Mouse (Mus musculus) right cerebral cortex, postnatal 25 days (tissue): ENCODE measurements around the gene Pkd2.

Experiments used
- DNase-seq: peaks from one replicate; pipeline ENCODE4 v3.0.0; 2022

Pkd2 gene

GRCm38 (mm10) chr5:104466816-104467215 lies 7.6 kb downstream of the Pkd2 start:
- no peak for DNase-seq

DNA sequence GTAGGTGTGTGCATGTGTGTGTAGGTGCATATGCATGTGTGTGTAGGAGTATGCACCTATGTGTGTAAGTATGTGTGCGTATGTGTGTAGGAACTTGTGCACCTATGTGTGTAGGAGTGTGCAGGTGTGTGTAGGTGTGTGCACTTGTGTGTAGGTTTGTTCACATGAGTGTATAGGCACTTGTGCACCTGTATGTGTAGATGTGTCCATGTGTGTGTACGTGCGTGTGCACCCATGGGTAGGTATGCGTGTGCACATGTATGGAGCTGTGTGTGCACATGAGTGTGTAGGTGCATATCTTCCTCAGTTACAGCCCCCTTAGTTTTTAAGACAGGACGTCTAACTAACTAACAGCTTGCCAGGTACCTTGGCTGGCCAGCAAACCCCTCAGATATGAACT lies 9.3 kb downstream of the Pkd2 start:
- DNase-seq = no peak

- no peak for DNase-seq
These were observed 11.7 kb downstream of the Pkd2 start for GRCm38 (mm10) chr5:104470981-104471391.

DNA sequence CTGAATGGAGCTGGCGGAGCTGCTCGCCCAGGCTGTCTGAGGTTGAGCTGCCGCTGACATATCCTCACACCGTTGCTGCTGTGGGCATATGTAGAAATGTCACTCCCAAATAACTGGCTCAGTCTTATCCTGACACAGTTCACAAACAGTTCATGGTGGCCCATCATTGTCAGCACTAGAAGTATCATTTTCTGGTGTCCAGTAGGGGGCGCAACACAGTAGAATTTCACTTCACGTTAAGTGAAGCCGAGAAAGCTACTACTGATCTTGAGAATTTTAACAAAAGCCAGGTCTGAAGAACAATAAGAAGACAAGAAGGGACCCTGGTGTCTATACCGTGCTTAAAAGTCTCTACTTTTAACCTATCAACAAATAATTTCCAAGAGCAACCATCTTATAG lies 13.1 kb downstream of the Pkd2 start:
- DNase-seq = no peak

DNA sequence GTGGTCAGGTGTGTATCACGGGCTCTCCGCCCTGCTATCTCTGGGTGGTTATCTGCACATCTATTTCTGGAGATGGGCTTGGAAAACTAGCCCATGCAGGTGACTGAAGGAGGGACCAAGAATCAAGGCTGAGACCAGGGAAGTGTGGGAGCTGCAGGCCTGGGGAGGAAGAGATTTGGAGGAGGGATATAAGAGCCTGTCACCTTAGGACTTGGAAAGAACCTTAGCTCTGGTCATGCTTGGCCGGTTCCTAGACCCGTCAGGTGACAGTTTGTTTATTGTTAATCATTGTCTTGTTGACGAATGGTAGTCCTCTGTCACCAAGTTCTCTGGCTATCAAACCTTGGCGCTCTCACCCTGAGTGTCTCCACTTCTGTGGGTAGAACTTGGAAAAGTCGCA lies 21.1 kb downstream of the Pkd2 start:
- no peak for DNase-seq

- DNase-seq = no peak
These were observed 23.6 kb downstream of the Pkd2 start for GRCm38 (mm10) chr5:104482856-104483255.

GRCm38 (mm10) chr5:104491561-104491960 lies 32.3 kb downstream of the Pkd2 start:
- DNase-seq = no peak

DNA sequence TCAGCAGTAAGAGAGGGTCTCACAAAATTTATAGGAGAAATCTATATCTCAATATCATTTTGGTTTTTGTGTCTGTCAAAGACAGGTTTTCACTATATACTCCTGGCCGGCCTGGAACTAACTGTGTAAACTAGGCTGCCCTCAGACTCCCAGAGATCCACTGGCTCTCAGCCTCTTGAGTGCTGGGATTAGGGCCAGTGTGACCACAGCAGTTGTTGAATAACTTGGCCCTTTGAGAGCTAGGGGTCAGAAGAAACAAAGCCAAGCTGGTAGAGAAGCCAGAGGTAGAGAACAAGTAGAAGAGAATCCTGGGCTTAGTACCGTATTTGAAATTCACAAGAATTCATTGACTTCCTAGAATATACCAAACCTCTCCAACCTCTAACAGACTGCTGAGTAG lies 45.6 kb downstream of the Pkd2 start:
- no peak for DNase-seq

DNA sequence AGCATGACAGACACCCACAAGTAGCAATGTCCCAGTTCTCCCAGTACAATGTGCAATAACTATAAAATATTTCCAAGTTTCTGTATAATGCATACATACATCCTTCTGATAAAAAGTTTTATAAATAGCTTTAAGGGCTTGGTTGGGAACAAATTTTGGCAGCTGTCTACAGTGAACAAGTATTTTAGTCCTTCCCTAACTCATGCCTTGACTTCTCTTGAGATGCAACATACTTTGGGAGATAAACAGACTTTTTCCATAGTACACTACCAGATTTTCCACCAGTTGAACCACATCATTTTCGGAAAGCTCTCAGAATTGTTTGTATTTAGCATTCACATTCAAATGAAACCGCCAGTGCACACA lies 48.6 kb downstream of the Pkd2 start:
- DNase-seq = no peak

DNA sequence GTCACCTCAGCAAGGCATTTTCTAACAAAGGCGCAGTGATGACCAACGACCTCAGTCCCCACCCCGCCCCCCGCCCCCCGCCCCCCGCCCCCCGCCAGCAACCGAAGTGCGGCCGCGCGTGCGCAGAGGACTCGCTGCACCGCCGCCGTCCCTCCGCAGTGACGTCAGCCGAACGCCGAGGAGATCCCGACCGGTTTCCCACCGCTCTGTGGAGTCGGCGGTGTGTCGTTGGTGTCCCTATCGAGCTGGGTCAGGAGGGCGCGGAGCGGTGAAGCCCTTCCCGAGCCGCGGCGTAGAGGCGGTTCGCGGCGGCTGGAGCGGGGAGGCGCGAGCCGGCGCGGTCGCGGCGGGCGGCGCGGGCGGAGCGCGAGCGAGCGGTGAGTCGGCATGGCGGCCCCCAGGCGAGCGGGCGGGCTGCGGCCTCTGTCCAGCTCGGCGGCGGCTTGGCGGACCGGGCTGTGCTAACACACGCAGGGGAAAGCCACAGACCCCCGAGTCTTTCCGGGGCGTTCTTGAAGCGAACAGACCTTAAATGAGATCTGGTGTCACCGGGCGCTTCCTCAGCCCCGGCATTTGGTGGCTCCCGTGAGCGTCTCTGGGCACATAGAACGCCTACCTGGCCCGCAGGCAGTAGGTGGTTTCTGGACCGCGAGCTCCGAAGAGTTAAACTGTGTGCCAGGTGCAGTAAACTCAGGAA lies 49.1 kb downstream of the Pkd2 start, which contains the start of gene BC005561:
Gene BC005561 (plus strand): TSS at position 158 of the 697 bp plus-strand sequence.
- peak; percentile 87 for DNase-seq

- DNase-seq = no peak
These were observed 52.0 kb downstream of the Pkd2 start for GRCm38 (mm10) chr5:104511211-104511610.

DNA sequence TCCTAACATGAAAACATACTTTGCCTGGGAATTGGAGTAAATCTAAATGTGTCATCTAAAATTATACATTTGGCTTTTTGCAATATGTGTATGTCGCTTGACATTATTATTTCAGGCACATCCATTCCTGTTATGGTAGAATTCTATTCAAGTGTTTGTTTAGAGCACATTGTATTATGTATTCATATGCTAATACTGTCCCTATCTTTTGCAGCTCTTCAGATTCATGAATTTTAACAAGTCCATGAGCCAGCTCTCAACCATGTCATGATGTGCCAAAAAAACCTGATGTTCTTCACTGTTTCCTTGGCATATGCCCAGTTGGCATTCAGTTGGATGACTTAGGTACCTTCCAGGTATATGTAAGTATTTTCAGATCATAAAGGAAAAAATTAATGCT lies 79.4 kb downstream of the Pkd2 start:
- DNase-seq = no peak

GRCm38 (mm10) chr5:104539331-104539730 lies 80.1 kb downstream of the Pkd2 start:
- DNase-seq = no peak
